Mouse (Mus musculus): Measurements from ENCODE around the gene Hk1. TPM values are rescaled to one million over a fixed set of nuclear protein-coding genes. Genes with fewer than 3 reads are reported as not detected.
A peak's percentile ranks its signal among the peaks of the same experiment; 100 is the strongest.

Gene Hk1
- polyA plus RNA-seq, 1 experiment from 2014 or later: 27.6 TPM

DNA sequence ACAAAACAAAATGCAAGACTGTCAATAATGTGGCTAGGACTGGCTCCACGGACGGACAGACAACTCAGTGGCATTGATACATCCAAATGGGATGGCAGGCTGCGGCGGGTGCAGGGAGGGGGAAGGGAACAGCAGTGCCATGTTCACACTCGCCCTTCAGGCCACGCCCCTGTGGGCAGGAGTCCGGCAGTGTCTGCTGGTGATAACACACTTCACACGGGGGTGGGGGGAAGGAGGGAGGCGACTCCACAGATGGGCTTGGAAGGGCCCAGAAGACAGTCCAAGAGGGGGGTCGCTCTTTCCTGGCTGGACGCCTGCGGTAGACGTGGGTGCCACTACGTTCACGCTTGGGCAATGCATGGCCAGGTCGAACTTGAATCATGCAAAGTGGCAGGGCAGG is 110.4 kb downstream of the Hk1 start:
- H3K4me1 ChIP-seq (ENCODE audit: control insufficient read depth, insufficient read depth, low read length): no peaks in the 10 kb centered on the region
- H3K4me2 ChIP-seq (ENCODE audit: low read depth, low read length): no peak overlapping the region
- H3K27ac ChIP-seq (ENCODE audit: low read length): no peak overlapping the region
- 0 out of 2 replicates have a peak, but pooled peaks cover 5% of the 10 kb centered on the region for H3K36me3 ChIP-seq (ENCODE audit: control insufficient read depth, insufficient read depth, low read length)
- 76% methylated on average over 16 of the region's 16 CpGs for WGBS
- no peak overlapping the region for H3K4me3 ChIP-seq (ENCODE audit: low read length)
- H3K27me3 ChIP-seq (replicated peaks; ENCODE audit: control insufficient read depth, insufficient read depth, low read length): no peaks in the 10 kb centered on the region
- no peak for ATAC-seq
- H3K9ac ChIP-seq (ENCODE audit: low read depth, low read length): no peak overlapping the region
- no peaks in the 10 kb centered on the region for H3K9me3 ChIP-seq (ENCODE audit: control insufficient read depth, low read length)

DNA sequence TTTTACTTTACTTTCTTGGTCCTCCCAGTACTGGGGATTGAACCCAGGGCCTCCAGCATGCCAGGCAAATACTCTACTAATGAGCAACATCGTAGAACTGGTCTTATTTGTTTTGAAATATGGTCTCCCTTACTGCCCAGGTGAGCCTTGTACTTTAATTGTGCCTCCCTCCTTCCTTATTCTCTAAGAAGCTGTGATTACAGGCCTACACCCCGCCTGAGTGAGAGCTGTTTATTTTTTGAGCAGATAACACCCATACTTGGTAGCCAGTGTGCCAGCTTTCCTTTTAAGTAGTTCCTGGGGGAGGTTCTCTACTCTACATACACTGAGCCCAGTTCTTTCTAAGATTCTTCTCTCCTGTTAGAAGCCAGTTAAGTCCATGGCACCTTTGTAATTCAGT is 115.4 kb downstream of the Hk1 start:
- ATAC-seq: no peak
- WGBS: 30% methylated on average over 2 of the region's 2 CpGs
- no peaks in the 10 kb centered on the region for H3K27me3 ChIP-seq (replicated peaks; ENCODE audit: control insufficient read depth, insufficient read depth, low read length)
- H3K4me2 ChIP-seq (ENCODE audit: low read depth, low read length): no peak overlapping the region
- H3K9ac ChIP-seq (ENCODE audit: low read depth, low read length): no peak overlapping the region
- no peaks in the 10 kb centered on the region for H3K9me3 ChIP-seq (ENCODE audit: control insufficient read depth, low read length)
- H3K4me1 ChIP-seq (ENCODE audit: control insufficient read depth, insufficient read depth, low read length): no peaks in the 10 kb centered on the region
- no peaks in the 10 kb centered on the region for H3K36me3 ChIP-seq (ENCODE audit: control insufficient read depth, insufficient read depth, low read length)
- no peak overlapping the region for H3K4me3 ChIP-seq (ENCODE audit: low read length)
- no peak overlapping the region for H3K27ac ChIP-seq (ENCODE audit: low read length)

DNA sequence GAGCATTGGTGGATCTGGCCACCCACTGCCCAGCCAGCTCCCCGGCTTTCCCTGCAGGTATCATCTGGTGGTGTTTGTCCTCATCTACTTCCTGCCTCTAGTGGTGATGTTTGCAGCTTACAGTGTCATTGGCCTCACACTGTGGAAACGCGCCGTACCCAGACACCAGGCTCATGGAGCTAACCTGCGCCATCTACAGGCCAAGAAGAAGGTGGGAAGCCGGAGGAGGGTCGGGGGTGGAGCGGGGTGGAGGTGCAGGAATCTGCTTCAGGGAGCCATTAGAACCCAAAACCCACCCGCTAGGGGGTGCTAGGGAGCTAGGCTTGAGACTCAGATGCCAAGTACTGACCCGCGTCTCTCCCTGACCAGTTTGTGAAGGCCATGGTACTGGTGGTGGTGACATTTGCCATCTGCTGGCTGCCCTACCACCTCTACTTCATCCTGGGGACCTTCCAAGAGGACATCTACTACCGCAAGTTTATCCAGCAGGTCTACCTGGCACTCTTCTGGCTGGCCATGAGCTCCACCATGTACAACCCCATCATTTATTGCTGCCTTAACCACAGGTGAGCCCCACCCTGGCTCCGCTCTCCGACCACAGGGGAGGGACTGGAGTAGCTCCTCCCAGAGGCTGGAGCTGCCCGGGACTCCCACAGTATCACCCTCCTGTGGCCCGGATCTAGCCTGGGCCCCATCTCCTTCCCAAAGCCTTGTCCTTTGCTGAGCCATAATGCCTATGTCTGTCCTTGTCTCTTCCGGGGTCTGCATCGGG is 118.4 kb downstream of the Hk1 start:
- WGBS: 14% methylated on average over 18 of the region's 18 CpGs

DNA sequence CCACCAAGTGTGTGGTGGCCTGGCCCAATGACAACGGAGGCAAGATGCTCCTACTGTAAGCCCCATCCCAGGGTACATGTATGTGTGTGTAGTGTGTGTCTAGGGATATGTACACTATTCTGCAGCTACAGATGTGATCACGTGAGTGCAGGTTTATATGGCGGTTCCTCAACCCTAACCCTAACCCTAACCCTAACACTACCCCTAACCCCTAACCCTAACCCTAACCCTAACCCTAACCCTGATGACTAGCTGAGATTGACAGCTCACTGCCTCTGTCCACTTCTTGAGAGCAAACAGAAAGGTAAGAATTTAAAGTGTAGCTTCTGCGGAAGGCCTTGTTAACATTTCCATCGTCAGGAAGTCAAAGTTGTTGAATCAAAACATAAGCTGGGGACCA is 121.4 kb downstream of the Hk1 start:
- 83% methylated on average over 5 of the region's 5 CpGs for WGBS

More for the DNA sequence above, 118.4 kb downstream of the Hk1 start:
- Histone ChIP-seq H3K4me1 (ENCODE audit: control insufficient read depth, insufficient read depth, low read length) (no peaks in the 10 kb centered on the region), H3K4me2 (ENCODE audit: low read depth, low read length) (no peak overlapping the region), H3K36me3 (ENCODE audit: control insufficient read depth, insufficient read depth, low read length) (no peaks in the 10 kb centered on the region), H3K9me3 (ENCODE audit: control insufficient read depth, low read length) (no peaks in the 10 kb centered on the region), H3K27me3 (replicated peaks; ENCODE audit: control insufficient read depth, insufficient read depth, low read length) (no peaks in the 10 kb centered on the region), H3K4me3 (ENCODE audit: low read length) (no peak overlapping the region), H3K9ac (ENCODE audit: low read depth, low read length) (no peak overlapping the region), H3K27ac (ENCODE audit: low read length) (no peak overlapping the region)
- ATAC-seq: peak; percentile 75

DNA sequence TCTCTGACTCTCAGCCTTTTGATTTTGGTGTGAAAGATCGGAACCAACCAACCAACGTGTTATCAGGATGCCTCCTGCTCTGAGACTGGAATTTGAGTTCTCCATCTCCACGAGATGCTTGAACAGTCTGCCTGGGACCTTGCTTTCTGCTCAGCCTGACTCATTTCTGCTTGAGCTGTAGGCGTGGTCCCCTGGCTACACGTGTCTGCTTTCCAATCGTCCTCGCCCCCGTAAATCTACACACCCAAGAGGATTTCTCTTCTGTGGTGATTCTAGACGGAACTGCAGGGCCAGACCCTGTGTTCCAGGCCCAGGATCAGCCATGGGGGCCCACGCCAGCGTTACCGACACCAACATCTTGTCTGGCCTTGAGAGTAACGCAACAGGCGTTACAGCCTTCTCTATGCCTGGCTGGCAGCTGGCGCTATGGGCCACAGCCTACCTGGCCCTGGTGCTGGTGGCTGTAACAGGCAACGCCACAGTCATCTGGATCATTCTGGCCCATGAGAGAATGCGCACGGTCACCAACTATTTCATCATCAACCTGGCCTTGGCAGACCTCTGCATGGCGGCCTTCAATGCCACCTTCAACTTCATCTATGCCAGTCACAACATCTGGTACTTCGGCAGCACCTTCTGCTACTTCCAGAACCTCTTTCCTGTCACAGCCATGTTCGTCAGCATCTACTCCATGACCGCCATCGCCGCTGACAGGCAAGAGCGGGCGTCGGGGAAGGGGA is 127.0 kb downstream of the Hk1 start:
- no peak overlapping the region for H3K9ac ChIP-seq (ENCODE audit: low read depth, low read length)
- 83% methylated on average over 27 of the region's 27 CpGs for WGBS
- no peak overlapping the region for H3K4me3 ChIP-seq (ENCODE audit: low read length)

More for the DNA sequence above, 121.4 kb downstream of the Hk1 start:
- H3K4me3 ChIP-seq (ENCODE audit: low read length): no peak overlapping the region
- no peaks in the 10 kb centered on the region for H3K36me3 ChIP-seq (ENCODE audit: control insufficient read depth, insufficient read depth, low read length)
- no peak for ATAC-seq
- H3K27ac ChIP-seq (ENCODE audit: low read length): no peak overlapping the region
- H3K9ac ChIP-seq (ENCODE audit: low read depth, low read length): no peak overlapping the region
- no peak overlapping the region for H3K4me2 ChIP-seq (ENCODE audit: low read depth, low read length)
- H3K4me1 ChIP-seq (ENCODE audit: control insufficient read depth, insufficient read depth, low read length): no peaks in the 10 kb centered on the region
- no peaks in the 10 kb centered on the region for H3K27me3 ChIP-seq (replicated peaks; ENCODE audit: control insufficient read depth, insufficient read depth, low read length)
- no peaks in the 10 kb centered on the region for H3K9me3 ChIP-seq (ENCODE audit: control insufficient read depth, low read length)

DNA sequence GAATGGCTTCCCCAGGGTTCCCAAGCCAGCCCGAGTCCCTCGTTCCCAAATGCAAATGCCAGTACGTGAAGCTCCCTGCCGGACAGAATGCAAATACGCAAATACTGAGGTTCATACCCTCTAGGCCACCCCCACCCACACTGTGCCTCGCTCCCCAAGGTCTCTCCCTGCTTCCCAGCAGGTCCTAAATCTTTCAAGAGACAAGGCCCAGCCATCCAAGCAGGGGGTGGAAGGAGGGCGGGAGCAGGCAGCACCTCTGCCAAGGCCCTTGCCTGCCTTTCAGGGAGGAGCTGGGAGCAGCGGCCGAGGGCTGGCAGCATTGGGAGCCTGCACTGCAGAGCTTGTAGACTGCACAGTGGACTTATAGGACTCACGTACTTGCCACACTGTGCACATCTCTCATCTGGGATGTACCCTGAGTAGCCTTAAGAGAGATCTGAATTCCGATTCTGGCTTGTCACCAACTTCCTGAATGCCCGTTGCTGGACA is 127.7 kb downstream of the Hk1 start, which contains the start of gene Tacr2:
Gene Tacr2 (plus strand): TSS at position 439 of the 489 bp plus-strand sequence.
- no peaks in the 10 kb centered on the region for H3K27me3 ChIP-seq (replicated peaks; ENCODE audit: control insufficient read depth, insufficient read depth, low read length)
- no peak for ATAC-seq

More for the DNA sequence above, 127.0 kb downstream of the Hk1 start:
- H3K36me3 ChIP-seq (ENCODE audit: control insufficient read depth, insufficient read depth, low read length): no peaks in the 10 kb centered on the region
- H3K9me3 ChIP-seq (ENCODE audit: control insufficient read depth, low read length): no peaks in the 10 kb centered on the region
- H3K4me2 ChIP-seq (ENCODE audit: low read depth, low read length): no peak overlapping the region
- 0 out of 2 replicates have a peak, but pooled peaks cover 5% of the 10 kb centered on the region for H3K4me1 ChIP-seq (ENCODE audit: control insufficient read depth, insufficient read depth, low read length)
- H3K27ac ChIP-seq (ENCODE audit: low read length): no peak overlapping the region
- no peaks in the 10 kb centered on the region for H3K27me3 ChIP-seq (replicated peaks; ENCODE audit: control insufficient read depth, insufficient read depth, low read length)
- ATAC-seq: no peak

DNA sequence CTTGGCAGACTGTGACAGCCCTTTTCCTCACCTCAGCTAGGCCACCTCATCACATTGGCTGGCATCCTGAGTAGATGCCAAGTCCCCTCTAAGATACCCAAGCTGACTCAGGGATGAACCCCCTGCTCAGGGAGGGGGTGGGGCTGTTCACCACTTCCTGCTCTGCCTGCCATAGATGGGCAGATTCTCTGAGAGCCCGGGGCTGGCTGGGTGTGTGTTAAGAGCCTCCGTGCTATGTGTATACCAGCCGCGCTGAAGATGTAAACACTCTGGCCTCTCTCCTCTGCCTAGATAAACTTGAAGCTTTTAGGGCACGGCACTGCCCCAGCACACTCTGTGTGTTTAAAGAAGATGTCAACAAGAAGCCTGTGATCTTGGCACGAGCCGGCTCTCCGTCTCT is 131.9 kb downstream of the Hk1 start:
- no peaks in the 10 kb centered on the region for H3K9me3 ChIP-seq (ENCODE audit: control insufficient read depth, low read length)
- H3K9ac ChIP-seq (ENCODE audit: low read depth, low read length): 0 out of 2 replicates have a peak overlapping the region, but pooled peaks have one; percentile 16
- H3K4me3 ChIP-seq (ENCODE audit: low read length): no peak overlapping the region
- 16% methylated on average over 8 of the region's 8 CpGs for WGBS
- H3K27me3 ChIP-seq (replicated peaks; ENCODE audit: control insufficient read depth, insufficient read depth, low read length): no peaks in the 10 kb centered on the region
- peak; percentile 82 for ATAC-seq
- no peak overlapping the region for H3K4me2 ChIP-seq (ENCODE audit: low read depth, low read length)
- H3K27ac ChIP-seq (ENCODE audit: low read length): peak overlapping the region; percentile 54
- no peaks in the 10 kb centered on the region for H3K36me3 ChIP-seq (ENCODE audit: control insufficient read depth, insufficient read depth, low read length)
- 0 out of 2 replicates have a peak, but pooled peaks cover 6% of the 10 kb centered on the region for H3K4me1 ChIP-seq (ENCODE audit: control insufficient read depth, insufficient read depth, low read length)

More for the DNA sequence above, 127.7 kb downstream of the Hk1 start, which contains the start of gene Tacr2:
- 58% methylated on average over 12 of the region's 12 CpGs for WGBS
- Histone ChIP-seq H3K4me2 (ENCODE audit: low read depth, low read length) (no peak within 1 kb of the TSS), H3K4me1 (ENCODE audit: control insufficient read depth, insufficient read depth, low read length) (0 out of 2 replicates have a peak, but pooled peaks cover 6% of the 10 kb centered on the region), H3K4me3 (ENCODE audit: low read length) (no peak within 1 kb of the TSS), H3K36me3 (ENCODE audit: control insufficient read depth, insufficient read depth, low read length) (no peaks in the 10 kb centered on the region), H3K27ac (ENCODE audit: low read length) (no peak within 1 kb of the TSS), H3K9me3 (ENCODE audit: control insufficient read depth, low read length) (no peaks in the 10 kb centered on the region), H3K9ac (ENCODE audit: low read depth, low read length) (no peak within 1 kb of the TSS)

DNA sequence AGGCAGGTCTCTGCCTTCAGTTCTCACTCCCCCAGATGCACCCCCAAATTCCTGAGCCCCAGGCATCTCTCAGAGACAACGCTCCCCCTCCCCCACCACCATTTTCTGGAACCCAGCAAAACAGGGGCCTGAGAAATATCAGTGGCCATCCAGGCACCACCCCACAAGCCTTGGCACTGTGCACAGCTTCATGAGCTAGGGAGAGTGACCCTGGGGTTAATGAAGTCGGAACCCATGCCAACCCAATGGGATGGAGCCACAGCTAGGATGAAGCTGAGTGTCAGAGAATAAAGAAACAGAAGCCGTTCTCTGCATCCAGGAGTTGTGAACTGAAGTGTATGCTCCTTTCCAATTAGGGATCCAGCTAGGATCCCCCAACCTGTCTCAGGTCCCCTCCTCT is 132.6 kb downstream of the Hk1 start:
- Histone ChIP-seq H3K9me3 (ENCODE audit: control insufficient read depth, low read length) (no peaks in the 10 kb centered on the region), H3K4me1 (ENCODE audit: control insufficient read depth, insufficient read depth, low read length) (0 out of 2 replicates have a peak, but pooled peaks cover 6% of the 10 kb centered on the region), H3K9ac (ENCODE audit: low read depth, low read length) (no peak overlapping the region), H3K4me3 (ENCODE audit: low read length) (no peak overlapping the region), H3K4me2 (ENCODE audit: low read depth, low read length) (no peak overlapping the region), H3K27me3 (replicated peaks; ENCODE audit: control insufficient read depth, insufficient read depth, low read length) (no peaks in the 10 kb centered on the region), H3K36me3 (ENCODE audit: control insufficient read depth, insufficient read depth, low read length) (no peaks in the 10 kb centered on the region), H3K27ac (ENCODE audit: low read length) (peak overlapping the region; percentile 49; the same call in 1 of the 2 replicates)
- WGBS: 64% methylated on average over 3 of the region's 3 CpGs
- ATAC-seq: no peak

DNA sequence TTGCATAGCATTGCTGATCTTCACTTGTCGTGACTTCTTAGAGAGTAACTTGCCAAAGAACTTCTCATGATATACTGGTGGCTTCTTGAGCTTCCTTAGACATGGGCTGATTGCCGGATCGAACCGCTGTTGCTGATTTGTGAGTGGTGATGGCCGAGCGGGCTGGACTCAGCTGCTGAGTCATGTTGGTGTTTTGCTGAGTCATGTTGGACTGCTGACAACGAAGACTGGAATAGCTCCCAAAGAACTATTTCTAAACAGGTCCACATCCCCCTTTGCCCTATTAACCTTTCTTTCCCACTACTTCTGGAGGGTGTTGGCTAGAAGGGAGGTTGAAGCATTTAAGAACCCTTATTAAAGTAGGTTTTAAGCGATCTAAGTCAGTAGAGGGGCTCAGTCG is 135.6 kb downstream of the Hk1 start:
- no peaks in the 10 kb centered on the region for H3K27me3 ChIP-seq (replicated peaks; ENCODE audit: control insufficient read depth, insufficient read depth, low read length)
- H3K4me2 ChIP-seq (ENCODE audit: low read depth, low read length): no peak overlapping the region
- H3K4me3 ChIP-seq (ENCODE audit: low read length): no peak overlapping the region
- H3K36me3 ChIP-seq (ENCODE audit: control insufficient read depth, insufficient read depth, low read length): no peaks in the 10 kb centered on the region
- no peak overlapping the region for H3K27ac ChIP-seq (ENCODE audit: low read length)
- ATAC-seq: no peak
- 89% methylated on average over 9 of the region's 9 CpGs for WGBS
- H3K4me1 ChIP-seq (ENCODE audit: control insufficient read depth, insufficient read depth, low read length): 0 out of 2 replicates have a peak, but pooled peaks cover 6% of the 10 kb centered on the region
- no peaks in the 10 kb centered on the region for H3K9me3 ChIP-seq (ENCODE audit: control insufficient read depth, low read length)
- no peak overlapping the region for H3K9ac ChIP-seq (ENCODE audit: low read depth, low read length)

All from intestine, embryonic 16.5 days (tissue).